Mouse (Mus musculus) kidney, adult 2 months (tissue): ENCODE data around the gene Cyth3.

Experiments used
- CTCF ChIP-seq: fragments of 200-500 bp; conservative IDR thresholded peaks from 2 replicates; pipeline ENCODE4 v1.5.1; 2011; ENCODE audit warnings: low read depth, mild to moderate bottlenecking, control low read depth, low read length, moderate library complexity, mixed read lengths; ENCODE audit not compliant: insufficient read depth, insufficient read length
- POLR2A ChIP-seq: fragments of 200-500 bp; IDR thresholded peaks from one replicate; pipeline ENCODE4 v1.6.1; 2011; ENCODE audit warnings: low read depth, low read length, control low read depth

DNA sequence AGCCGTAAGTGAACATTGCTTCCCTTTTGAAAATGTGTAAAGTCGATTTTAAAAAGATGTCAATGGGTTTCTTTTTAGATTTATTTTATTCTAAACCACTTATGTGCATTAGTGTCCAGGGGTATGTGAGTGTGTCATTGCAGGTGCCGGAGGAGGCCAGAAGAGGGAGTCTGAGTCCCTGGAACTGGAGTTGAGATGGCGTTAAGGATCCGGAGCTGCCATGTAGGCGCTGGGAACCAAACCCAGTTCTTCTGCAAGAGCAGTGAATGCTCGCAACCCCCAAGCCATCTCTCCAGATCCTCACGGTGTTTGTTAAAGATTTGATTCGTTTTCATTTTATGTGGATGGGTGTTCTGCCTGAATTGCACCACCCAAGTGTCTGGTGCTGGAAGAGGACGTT lies 39.2 kb upstream of the Cyth3 start:
- TF ChIP-seq POLR2A (no peak), CTCF (0 out of 2 replicates have a peak, but pooled peaks have one; percentile 1)
